Mouse (Mus musculus) liver, embryonic 16.5 days (tissue): ENCODE results near the gene Phldb2. TPM values are rescaled to one million over a fixed set of nuclear protein-coding genes. Genes with fewer than 3 reads are reported as not detected.
A peak's percentile ranks its signal among the peaks of the same experiment; 100 is the strongest.

ENCODE experiments used
- ATAC-seq: fragments of 200-750 bp; cut with Nextera tagmentation; 2 replicates; pipeline ENCODE4 v1.8.0; 2017; ENCODE audit warnings: low read depth, mild to moderate bottlenecking, moderate number of reproducible peaks, moderate library complexity
- H3K27ac ChIP-seq: fragments of 300-500 bp; sonication (generic); 2 replicates; pipeline ENCODE4 v1.5.1; 2014; ENCODE audit warnings: mild to moderate bottlenecking, low read length
- H3K27me3 ChIP-seq: fragments of 300-500 bp; sonication (generic); 2 replicates; pipeline ENCODE4 v1.6.1; 2014; ENCODE audit warnings: low read depth, low read length, mixed read lengths; ENCODE audit not compliant: control insufficient read depth, insufficient read depth
- H3K36me3 ChIP-seq: fragments of 300-500 bp; sonication (generic); 2 replicates; pipeline ENCODE4 v1.6.1; 2014; ENCODE audit warnings: mild to moderate bottlenecking; ENCODE audit not compliant: control insufficient read depth, insufficient read depth
- H3K4me1 ChIP-seq: fragments of 300-500 bp; sonication (generic); 2 replicates; pipeline ENCODE4 v1.6.1; 2014; ENCODE audit warnings: low read depth, low read length, mixed read lengths; ENCODE audit not compliant: control insufficient read depth
- H3K4me2 ChIP-seq: fragments of 300-500 bp; sonication (generic); 2 replicates; pipeline ENCODE4 v1.6.1; 2014; ENCODE audit warnings: low read depth, low read length, mixed read lengths
- H3K4me3 ChIP-seq: fragments of 300-500 bp; sonication (generic); 2 replicates; pipeline ENCODE4 v1.5.1; 2014; ENCODE audit warnings: low read depth, mild to moderate bottlenecking, low read length
- H3K9ac ChIP-seq: fragments of 300-500 bp; sonication (generic); 2 replicates; pipeline ENCODE4 v1.6.1; 2014; ENCODE audit warnings: low read depth, low read length
- H3K9me3 ChIP-seq: fragments of 300-500 bp; sonication (generic); replicated peaks from 2 replicates; pipeline ENCODE4 v1.6.1; 2016; ENCODE audit warnings: low read length; ENCODE audit not compliant: control insufficient read depth
- WGBS: fragments of 180-500 bp; shearing (Covaris S2); extraction: QIAGEN DNeasy Blood & Tissue Kit; methylation state at CpG from one replicate; pipeline ENCODE4 v1.1.7; 2014; ENCODE audit not compliant: insufficient replicate concordance; 5-methylcytosine and 5-hydroxymethylcytosine counted together
- polyA plus RNA-seq: library from polyadenylated mRNA; unstranded; fragments of >200 nt; fragmentation: Nextera tagmentation; extraction: Ambion mirVana; gene quantifications from 2 replicates; pipeline ENCODE4 v1.2.1, GENCODE M21; 2015

The Phldb2 gene
- polyA plus RNA-seq, 1 experiment from 2014 or later, result 15.3 TPM

DNA sequence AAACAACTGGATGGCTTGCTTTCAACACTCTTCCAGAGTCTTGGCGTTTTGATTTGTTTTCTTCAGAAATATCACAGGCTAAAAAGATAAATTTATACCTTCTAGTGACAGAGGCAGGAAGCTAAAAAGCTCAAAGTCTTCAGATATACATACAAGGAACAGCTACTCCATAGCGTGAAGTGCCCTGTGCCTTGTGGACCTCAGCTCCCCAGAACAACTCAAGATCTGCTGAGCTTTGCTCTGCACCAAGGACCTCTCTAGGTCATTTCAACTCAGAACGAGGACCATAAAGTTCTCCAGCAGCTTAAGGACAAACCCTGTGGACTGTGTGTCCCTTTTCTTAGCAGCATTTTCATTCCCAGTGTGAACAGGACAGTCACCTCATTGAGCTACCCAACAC lies 188.3 kb downstream of the Phldb2 start:
- H3K9ac ChIP-seq, result no peak overlapping the region
- no peaks in the 10 kb centered on the region for H3K36me3 ChIP-seq
- no peaks in the 10 kb centered on the region for H3K4me1 ChIP-seq
- H3K27me3 ChIP-seq, result no peaks in the 10 kb centered on the region
- no peak overlapping the region for H3K27ac ChIP-seq
- no peaks in the 10 kb centered on the region for H3K9me3 ChIP-seq
- no peak overlapping the region for H3K4me3 ChIP-seq
- 61% methylated on average over 3 of the region's 3 CpGs for WGBS
- no peak overlapping the region for H3K4me2 ChIP-seq
- no peak for ATAC-seq

DNA sequence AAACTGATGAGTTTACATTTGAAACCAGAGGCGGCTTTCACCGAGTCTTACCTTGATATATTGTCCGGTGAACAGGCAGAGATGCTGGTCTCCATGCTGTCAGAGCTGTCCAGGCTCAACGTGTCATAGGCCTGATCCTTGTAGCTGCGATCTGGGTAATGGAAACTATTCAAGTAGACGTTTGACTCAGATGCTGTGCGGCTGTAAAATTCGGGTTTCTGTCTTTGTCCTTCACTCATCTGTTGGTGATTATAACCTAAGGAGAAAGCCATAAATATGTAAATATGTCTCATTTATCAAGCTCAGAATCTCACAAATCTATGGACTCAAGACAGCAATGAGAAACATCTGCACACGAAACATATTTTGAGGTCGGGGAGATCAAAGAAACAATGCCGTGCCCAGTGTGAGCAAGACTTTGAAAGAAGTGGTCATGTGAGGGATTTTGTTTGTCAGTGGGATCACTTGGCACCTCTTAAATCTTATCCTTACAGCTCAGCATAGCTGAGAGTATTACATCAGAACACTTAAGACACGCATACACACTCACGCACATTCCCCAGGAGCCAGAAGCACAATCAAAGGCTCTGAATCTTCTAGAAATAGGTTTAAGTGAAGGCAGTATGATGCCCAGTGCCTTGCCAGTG lies 190.4 kb downstream of the Phldb2 start:
- WGBS, result 70% methylated on average over 13 of the region's 13 CpGs
- H3K4me2 ChIP-seq, result no peak overlapping the region
- no peaks in the 10 kb centered on the region for H3K36me3 ChIP-seq
- no peak overlapping the region for H3K27ac ChIP-seq
- no peak for ATAC-seq
- H3K4me1 ChIP-seq, result no peaks in the 10 kb centered on the region
- H3K27me3 ChIP-seq, result no peaks in the 10 kb centered on the region
- no peak overlapping the region for H3K9ac ChIP-seq
- H3K9me3 ChIP-seq, result no peaks in the 10 kb centered on the region
- H3K4me3 ChIP-seq, result no peak overlapping the region

DNA sequence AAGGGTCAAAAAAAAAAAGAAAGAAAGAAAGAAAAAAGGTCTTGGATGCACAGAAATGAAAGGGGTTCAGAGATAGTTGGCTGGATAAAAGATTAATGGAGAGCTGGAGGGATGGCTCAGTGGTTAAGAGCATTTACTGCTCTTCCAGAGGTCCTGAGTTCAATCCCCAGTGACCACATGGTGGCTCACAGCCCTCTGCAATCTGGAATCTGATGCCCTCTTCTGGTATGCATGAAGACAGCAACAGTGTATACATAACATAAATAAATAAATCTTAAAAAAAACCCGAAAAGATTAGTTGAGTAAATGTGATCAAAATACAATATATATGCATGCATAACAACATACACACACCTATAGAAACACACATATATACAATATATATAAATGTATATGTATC lies 192.0 kb downstream of the Phldb2 start:
- 45% methylated on average over 1 of the region's 1 CpGs for WGBS
- H3K4me1 ChIP-seq, result no peaks in the 10 kb centered on the region
- no peak overlapping the region for H3K27ac ChIP-seq
- no peak for ATAC-seq
- no peaks in the 10 kb centered on the region for H3K27me3 ChIP-seq
- H3K9ac ChIP-seq, result no peak overlapping the region
- no peaks in the 10 kb centered on the region for H3K9me3 ChIP-seq
- H3K4me2 ChIP-seq, result no peak overlapping the region
- no peak overlapping the region for H3K4me3 ChIP-seq
- no peaks in the 10 kb centered on the region for H3K36me3 ChIP-seq

DNA sequence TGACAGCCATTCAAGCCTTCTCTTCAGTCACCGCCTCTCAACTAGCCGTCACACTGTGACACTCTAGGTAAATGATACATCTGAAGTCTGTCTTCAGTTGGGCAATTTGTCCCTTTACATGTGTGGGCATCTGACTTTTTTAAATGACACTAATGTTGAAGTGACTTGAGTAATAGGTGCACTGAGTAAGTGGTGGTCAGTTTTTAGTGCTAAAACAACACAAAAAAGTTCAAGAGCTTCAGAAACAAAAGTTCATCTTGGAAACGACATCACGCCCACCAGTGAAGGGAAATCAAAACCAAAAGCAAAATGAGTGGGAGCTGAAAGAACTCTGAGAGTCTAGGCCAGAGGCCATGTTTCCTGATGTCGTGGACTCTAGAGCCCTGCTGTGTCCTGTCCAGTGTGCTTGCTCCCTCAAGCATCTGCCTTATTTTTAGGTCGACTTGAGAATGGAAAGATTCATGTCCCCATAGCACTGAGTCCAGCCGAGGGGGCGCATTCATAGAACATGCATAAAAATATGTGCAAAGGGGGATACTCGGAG lies 194.6 kb downstream of the Phldb2 start:
- H3K27me3 ChIP-seq, result no peaks in the 10 kb centered on the region
- no peaks in the 10 kb centered on the region for H3K9me3 ChIP-seq
- H3K4me3 ChIP-seq, result no peak overlapping the region
- no peak overlapping the region for H3K4me2 ChIP-seq
- no peaks in the 10 kb centered on the region for H3K4me1 ChIP-seq
- H3K27ac ChIP-seq, result no peak overlapping the region
- no peak for ATAC-seq
- WGBS, result 62% methylated on average over 9 of the region's 9 CpGs
- H3K9ac ChIP-seq, result no peak overlapping the region
- no peaks in the 10 kb centered on the region for H3K36me3 ChIP-seq

DNA sequence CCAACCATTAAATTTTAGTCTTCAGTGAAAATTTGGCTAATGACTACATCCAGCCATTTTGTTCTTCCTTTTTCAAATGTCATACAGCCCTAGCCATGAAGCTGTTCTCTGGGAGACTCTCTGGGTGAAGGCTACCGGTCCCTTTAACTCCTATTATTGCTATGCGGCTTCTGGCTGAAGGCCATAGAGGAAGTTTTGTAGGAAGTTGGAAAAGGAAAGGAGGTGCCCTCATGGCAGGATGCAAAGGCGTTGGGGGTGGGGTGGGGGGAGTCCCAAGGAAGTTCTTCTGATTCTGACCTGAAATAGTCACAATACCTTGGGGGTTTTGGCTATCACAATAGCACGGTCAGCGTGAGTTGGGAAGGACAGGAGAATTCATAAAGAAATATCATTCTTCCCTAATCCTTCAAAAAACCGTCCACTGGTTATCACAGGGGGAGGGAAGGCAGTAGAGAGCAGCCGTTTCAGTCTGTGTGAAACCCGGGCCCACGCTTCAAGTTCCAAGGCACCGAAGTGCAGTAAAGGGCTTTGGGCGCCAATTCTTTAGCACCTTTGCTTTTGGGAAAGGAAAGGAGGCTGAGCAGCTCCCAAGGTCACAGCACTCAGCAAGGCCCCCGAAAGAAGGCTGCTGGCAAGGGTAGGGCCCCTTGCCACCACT lies 195.8 kb downstream of the Phldb2 start:
- H3K36me3 ChIP-seq, result no peaks in the 10 kb centered on the region
- no peak overlapping the region for H3K9ac ChIP-seq
- 47% methylated on average over 12 of the region's 12 CpGs for WGBS
- ATAC-seq, result peak; percentile 51
- no peak overlapping the region for H3K4me3 ChIP-seq
- no peaks in the 10 kb centered on the region for H3K4me1 ChIP-seq
- no peaks in the 10 kb centered on the region for H3K9me3 ChIP-seq
- H3K4me2 ChIP-seq, result no peak overlapping the region
- H3K27me3 ChIP-seq, result no peaks in the 10 kb centered on the region
- H3K27ac ChIP-seq, result 0 out of 2 replicates have a peak overlapping the region, but pooled peaks have one; percentile 29

DNA sequence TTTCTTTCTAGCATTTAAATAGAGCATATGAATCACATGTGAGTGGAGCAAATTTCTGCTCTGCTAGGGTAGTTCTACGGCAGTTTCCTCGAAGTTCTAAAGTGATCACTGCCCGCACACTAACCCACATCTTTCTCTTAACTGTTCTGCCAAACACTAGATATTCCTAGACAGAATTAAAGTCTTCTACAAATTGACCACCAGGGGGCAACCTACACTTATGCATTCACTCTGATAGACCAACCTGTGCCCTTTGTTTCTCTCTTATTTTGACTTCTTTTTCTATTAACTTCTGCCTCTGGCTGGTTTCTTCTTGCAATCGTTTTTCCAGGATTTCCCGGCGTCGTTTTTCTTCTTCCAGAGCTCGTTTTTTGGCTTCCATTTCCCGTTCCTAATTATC lies 196.5 kb downstream of the Phldb2 start:
- 14% methylated on average over 9 of the region's 9 CpGs for WGBS
- H3K9ac ChIP-seq, result no peak overlapping the region
- H3K27me3 ChIP-seq, result no peaks in the 10 kb centered on the region
- no peak for ATAC-seq
- H3K27ac ChIP-seq, result no peak overlapping the region
- no peaks in the 10 kb centered on the region for H3K9me3 ChIP-seq
- no peak overlapping the region for H3K4me3 ChIP-seq
- no peaks in the 10 kb centered on the region for H3K36me3 ChIP-seq
- no peaks in the 10 kb centered on the region for H3K4me1 ChIP-seq
- no peak overlapping the region for H3K4me2 ChIP-seq

DNA sequence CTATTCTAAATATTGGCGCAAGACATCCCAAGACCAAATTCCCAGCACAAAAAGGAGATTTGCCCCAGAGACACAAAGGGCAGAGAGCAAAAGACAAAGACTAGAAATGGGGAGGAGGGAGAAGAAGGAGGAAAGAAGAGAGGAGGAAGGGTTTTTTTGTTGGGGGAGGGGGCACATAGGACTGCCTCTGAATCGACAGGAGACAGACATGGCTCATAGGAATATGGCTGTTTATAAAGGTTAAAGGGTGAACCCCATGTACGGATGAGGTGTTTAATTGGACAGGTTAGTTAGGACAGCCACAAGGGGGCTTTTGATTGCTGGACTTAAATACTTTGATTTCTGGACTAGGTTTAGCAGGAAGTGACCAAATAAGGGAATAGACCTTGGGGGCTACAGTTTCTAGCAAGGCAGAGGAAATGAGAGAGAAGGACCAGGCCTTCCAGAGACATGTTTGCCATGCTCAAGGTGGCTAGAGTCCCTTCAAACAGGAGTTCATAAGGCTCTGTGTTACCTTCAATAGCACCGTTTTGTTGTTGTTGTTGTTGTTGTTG lies 209.7 kb downstream of the Phldb2 start:
- ATAC-seq, result no peak
- H3K9ac ChIP-seq, result no peak overlapping the region
- no peaks in the 10 kb centered on the region for H3K36me3 ChIP-seq
- H3K4me2 ChIP-seq, result no peak overlapping the region
- WGBS, result 74% methylated on average over 4 of the region's 4 CpGs
- peaks cover 9% of the 10 kb centered on the region for H3K4me1 ChIP-seq
- no peaks in the 10 kb centered on the region for H3K27me3 ChIP-seq
- no peaks in the 10 kb centered on the region for H3K9me3 ChIP-seq
- H3K27ac ChIP-seq, result no peak overlapping the region
- no peak overlapping the region for H3K4me3 ChIP-seq

DNA sequence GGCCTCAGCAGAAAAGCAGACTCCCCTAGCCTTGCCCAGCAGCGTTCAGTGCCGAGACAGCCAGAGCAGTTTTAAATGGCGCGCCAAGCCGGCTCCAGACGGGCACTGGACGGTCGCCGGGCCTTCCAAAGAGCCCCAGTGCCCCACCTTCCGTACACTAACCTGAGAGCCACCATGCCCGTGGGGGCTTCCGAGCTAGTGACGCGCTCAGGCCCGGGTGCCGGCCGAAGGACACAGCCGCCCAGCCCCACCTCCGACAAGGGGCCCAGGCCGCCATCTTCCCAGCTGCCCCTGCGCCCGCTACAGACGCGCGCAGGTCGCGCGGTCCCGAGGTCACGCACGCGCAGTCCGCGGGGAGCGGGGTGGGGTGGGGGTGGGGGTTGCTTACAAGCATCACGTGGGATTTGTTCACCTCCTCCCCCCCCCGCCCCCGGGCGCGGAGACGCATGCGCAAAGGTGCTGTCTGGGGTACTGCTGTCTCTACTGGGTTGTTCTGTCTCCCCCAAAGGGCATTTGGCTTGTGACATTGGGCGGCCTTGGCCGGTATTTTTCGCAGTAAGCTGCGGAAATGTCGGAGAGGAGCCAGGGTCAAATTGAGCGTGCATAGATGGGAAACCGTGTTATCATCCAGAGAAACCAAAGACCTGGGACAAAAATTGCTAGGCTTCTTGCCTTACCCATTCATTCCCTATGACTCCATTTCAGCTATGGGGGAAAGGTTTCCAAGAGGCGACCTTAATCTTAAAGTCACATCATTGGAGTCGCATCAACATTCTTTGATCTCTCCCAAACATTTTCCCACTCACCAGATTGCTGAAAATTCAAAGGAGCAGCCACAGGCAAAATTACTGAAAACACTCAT lies 210.6 kb downstream of the Phldb2 start, which contains the start of gene Abhd10:
Gene Abhd10, minus strand, starts transcription at position 341 of the 862 bp plus-strand sequence.
- Histone ChIP-seq H3K4me3 (peak within 1 kb of the TSS; percentile 78), H3K27me3 (no peaks in the 10 kb centered on the region), H3K4me2 (peak within 1 kb of the TSS; percentile 74), H3K9me3 (no peaks in the 10 kb centered on the region), H3K4me1 (peaks cover 9% of the 10 kb centered on the region), H3K9ac (peak within 1 kb of the TSS; percentile 92), H3K27ac (peak within 1 kb of the TSS; percentile 81), H3K36me3 (no peaks in the 10 kb centered on the region)
- 1% methylated on average over 42 of the region's 51 CpGs for WGBS
- peak; percentile 100 for ATAC-seq
